Mouse (Mus musculus) neutrophil, adult 83 days (primary cell): ENCODE data around the gene Samd11. TPM values are rescaled to one million over a fixed set of nuclear protein-coding genes. Genes with fewer than 3 reads are reported as not detected.

ENCODE experiments used
- total RNA-seq, 2 experiments: library from RNA; stranded (reverse); gene quantifications; one replicate each; pipeline ENCODE4 v1.2.4; 2023

The Samd11 gene
- 1 to 10 TPM; 4.4 to 5.3 TPM for total RNA-seq

GRCm38 (mm10) chr4:156255078-156255839, at the start of gene Samd11:
Gene Samd11, minus strand, starts transcription at chr4:156255657.

GRCm38 (mm10) chr4:156235808-156236533, 19.5 kb downstream of the Samd11 start, which contains the start of gene Noc2l:
Gene Noc2l, plus strand, starts transcription at chr4:156236010.

GRCm38 (mm10) chr4:156234701-156235213, 20.7 kb downstream of the Samd11 start, which contains the start of gene Plekhn1:
Gene Plekhn1, minus strand, starts transcription at chr4:156234857.

GRCm38 (mm10) chr4:156215649-156216048, 39.8 kb downstream of the Samd11 start, which contains the start of gene Perm1:
Gene Perm1, plus strand, starts transcription at chr4:156215868.

GRCm38 (mm10) chr4:156203001-156203412, 52.5 kb downstream of the Samd11 start, which contains the start of gene AW011738:
Gene AW011738, plus strand, starts transcription at chr4:156203304.

GRCm38 (mm10) chr4:156200623-156201475, 54.6 kb downstream of the Samd11 start, which contains the start of gene Isg15:
Gene Isg15, minus strand, starts transcription at chr4:156200818.

GRCm38 (mm10) chr4:156197131-156197828, 58.2 kb downstream of the Samd11 start, which contains the start of gene Agrn:
Gene Agrn, minus strand, starts transcription at chr4:156197488.

Other genes starting within 250 kb of the Samd11 start
- 1 to 10 TPM; 1.5 to 2.8 TPM for gene Tnfrsf4, start 241.8 kb downstream of the Samd11 start, total RNA-seq
- 1 to 10 TPM; 3.2 to 4.0 TPM for gene Tnfrsf18, start 229.5 kb downstream of the Samd11 start, total RNA-seq
- gene Ttll10, start 196.2 kb downstream of the Samd11 start, total RNA-seq: not detected
- 10 to 100 TPM; 16.1 to 18.7 TPM for gene 9430015G10Rik, start 145.7 kb downstream of the Samd11 start, total RNA-seq
- gene Rnf223, start 125.1 kb downstream of the Samd11 start, total RNA-seq: under 1 TPM; 0.44 to 0.46 TPM
- gene Agrn, start 58.2 kb downstream of the Samd11 start, total RNA-seq: 10 to 100 TPM; 13.1 to 18.7 TPM
- gene Isg15, start 54.8 kb downstream of the Samd11 start, total RNA-seq: 10 to 100 TPM in 1 of 2 experiments, 1 to 10 TPM in 1; 6.9 to 14.9 TPM
- gene AW011738, start 52.4 kb downstream of the Samd11 start, total RNA-seq: 10 to 100 TPM in 1 of 2 experiments, 1 to 10 TPM in 1; 6.5 to 10.3 TPM
- under 1 TPM in 1 of 2 experiments, not detected in 1; 0.09 TPM for gene Perm1, start 39.8 kb downstream of the Samd11 start, total RNA-seq
- 10 to 100 TPM; 15.6 to 18.2 TPM for gene Plekhn1, start 20.8 kb downstream of the Samd11 start, total RNA-seq
- gene Noc2l, start 19.6 kb downstream of the Samd11 start, total RNA-seq: 10 to 100 TPM; 26.6 to 31.4 TPM
- not detected for gene Vmn2r-ps159, start 75.4 kb upstream of the Samd11 start, total RNA-seq